Mouse (Mus musculus): ENCODE measurements around the gene B230118H07Rik.
A peak's percentile ranks its signal among the peaks of the same experiment; 100 is the strongest.
"Not testable (repeated sequence)": the region's sequence is repeated elsewhere in the genome, so short reads cannot be mapped to it uniquely, and the experiment has no call there.

Gene B230118H07Rik

DNA sequence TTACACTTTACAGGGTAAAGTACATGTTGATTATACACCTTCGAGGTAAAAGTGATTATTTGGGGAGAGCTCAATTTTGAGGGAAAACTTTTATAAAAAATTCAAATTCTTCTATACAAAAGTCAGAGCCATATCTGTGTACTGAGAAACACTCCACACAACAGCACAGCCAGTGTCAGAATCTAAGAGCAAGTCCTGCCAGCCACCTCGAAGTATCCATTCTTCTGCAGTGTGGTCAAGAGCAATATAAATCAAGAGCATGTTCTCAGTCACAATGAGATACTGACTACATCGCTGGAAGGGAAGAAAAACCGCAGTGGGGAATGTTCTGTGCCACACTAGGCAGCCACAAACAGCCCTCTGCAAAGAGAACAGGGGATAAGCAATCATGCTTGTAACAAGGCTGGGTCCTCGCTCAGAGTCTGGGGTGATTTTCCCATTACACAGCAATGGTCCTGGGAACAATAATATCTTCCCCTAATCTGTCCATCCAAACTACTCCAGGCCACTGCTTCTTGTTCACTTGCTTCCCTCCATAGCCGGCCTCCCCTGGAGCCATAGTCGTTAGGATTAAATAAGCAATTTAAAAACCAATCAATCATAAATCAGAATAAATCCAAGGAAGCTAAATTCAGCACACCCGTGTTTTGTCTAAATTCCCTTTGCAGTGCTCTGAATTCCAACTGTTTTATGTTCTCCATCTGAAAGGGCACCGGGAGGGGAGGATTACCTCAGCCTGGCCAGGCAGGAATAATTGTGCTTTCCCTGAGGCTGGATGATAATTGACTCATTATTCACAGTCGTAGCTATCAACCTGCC is 57.1 kb downstream of the B230118H07Rik start:
- no peak for DNase-seq (ENCODE audit: low read depth, low spot score)

DNA sequence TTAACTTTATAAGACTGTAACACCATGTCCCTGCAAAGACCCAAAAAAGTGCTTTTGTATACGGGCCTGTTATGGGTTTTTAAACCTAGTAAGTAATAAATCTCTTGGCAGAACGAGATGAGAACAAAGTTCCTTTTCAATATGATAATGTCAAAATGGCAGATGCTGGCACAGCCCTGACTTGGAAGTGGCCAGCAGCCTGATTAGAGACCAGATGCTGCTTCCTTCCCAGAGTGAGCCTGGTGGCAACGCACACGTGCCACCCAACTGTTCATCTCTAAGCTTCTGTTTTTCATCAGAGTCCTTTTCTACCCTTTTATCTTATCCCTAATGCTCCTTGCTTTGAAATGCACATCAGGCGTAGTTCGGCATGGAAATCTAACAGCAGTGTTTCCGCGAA is 58.0 kb downstream of the B230118H07Rik start:
- no peak for DNase-seq (ENCODE audit: low read depth, low spot score)

DNA sequence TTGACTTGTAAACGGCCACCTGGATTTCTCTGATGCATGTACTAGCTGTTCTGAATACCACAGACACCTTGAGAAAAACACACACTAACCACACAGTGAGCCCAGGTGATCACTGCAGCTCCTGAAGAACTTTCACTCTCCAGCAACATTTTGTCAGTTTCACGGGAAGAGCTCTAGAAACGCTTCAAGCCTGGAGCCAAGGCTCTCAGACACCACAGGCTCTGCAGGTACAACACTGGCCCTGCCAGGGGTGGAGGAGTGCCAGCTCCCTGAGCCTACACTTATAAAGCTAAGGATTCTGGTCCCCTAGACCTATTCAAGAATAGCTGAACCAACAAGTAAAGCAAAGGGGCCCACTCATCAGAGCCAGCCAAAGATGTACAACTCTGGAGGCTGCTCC is 67.9 kb downstream of the B230118H07Rik start:
- DNase-seq (ENCODE audit: low read depth, low spot score), result no peak

DNA sequence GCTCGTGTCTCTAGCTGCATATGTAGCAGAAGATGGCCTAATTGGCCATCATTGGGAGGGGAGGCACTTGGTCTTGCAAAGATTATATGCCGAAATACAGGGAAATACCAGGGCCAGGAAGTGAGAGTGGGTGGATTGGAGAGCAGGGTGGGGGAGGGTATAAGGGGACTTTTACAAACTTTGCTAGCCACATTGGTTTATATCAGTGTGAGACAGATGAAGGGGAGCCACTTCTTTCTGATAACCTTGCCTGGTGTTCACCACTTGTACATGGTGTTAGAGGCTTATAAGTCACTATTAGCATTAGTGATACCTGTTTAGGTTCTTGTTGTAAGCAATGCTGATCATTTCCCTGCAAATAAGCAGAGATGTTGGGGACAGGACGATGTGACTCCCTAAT is 68.4 kb downstream of the B230118H07Rik start:
- no peak for DNase-seq (ENCODE audit: low read depth, low spot score)

DNA sequence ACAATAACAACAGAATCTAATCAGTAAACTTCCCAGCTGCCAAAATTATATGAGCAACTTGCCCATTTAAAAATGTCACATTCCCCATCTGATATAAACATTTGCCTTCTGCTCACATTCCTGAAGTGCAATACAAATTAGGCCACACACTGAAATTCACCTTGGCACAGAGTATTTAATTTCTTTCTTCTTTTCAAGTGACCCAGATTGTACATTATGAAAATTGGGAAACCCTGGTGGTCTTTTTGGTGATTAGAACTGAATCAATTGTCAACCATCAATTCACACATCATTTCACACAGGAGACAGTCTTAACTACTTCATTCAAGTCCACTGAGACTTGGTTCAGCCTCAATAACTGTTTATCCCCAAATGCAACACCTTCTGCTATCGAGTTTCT is 68.9 kb downstream of the B230118H07Rik start:
- no peak for DNase-seq (ENCODE audit: low read depth, low spot score)

DNA sequence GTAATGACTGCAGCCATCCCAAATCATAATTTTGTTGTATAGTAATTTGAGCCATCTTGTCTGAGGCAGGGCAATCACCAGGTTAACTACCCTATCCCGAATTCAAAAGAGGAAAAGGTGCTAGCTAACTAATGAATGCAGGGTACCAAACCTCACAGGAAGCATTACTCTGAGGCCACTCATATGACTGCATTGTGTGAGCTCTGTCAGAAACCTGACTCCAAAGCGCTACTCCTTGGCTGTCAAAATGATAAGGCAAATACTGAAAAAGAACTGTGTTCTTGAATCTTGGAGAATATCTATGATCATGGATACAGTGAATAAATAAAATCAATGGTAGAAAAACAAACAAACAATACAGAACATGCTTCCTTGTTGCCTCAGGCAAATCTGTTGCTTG is 69.3 kb downstream of the B230118H07Rik start:
- DNase-seq (ENCODE audit: low read depth, low spot score), result no peak

DNA sequence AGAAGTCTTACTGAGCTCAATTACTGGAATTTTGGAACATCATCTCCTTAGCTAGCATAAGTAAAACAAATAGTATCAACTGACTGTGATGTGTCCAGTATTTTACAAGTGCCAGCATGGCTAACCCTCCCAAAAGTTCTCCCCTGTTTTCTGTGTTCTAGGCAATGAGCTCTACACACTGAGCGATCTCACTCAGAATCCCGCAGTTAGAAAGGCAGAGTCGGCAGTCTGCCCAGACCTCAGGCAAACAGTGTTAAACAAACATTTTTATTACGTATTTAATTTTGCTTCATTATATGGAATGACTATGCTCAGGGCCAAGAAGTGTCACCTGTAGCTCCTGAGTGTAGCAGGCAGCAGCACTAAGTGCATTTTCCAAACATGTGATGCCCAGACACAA is 72.1 kb downstream of the B230118H07Rik start:
- no peak for DNase-seq (ENCODE audit: low read depth, low spot score)

DNA sequence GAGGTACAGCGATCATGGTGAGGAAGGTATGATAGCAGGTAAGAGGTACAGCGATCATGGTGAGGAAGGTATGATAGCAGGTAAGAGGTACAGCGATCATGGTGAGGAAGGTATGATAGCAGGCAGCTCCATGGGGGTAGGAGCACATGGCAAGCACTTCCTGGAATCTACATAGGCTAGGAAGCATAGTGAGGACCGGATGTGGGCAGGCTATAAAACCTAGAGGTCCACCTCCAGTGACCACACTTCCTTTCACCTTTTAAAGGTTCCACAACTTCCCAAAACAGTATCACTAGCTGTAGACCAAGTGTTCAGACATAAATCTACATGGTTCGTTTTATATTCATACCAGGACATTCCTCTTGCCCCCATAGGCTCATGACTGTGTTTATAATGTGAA is 80.1 kb downstream of the B230118H07Rik start:
- no peak for DNase-seq (ENCODE audit: low read depth, low spot score)

DNA sequence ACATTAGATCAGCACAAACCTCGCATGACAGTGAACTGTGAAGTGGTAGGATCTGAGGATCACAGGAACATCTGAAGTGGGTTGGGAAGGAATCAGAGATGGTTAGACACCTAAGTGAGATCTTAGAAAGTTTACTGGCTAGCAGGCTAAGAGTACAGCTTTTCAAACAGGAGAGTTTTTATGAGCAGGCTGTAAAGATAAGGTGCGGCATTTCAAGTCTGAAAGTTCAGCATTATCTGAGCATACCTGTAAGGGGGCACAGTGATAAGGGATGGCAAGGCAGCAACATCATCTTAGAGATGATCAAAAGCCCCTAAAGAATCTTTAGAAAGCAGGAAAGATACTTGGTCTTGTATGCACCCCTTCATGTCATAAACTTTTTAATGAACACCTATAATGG is 81.8 kb downstream of the B230118H07Rik start:
- DNase-seq (ENCODE audit: low read depth, low spot score), result no peak

DNA sequence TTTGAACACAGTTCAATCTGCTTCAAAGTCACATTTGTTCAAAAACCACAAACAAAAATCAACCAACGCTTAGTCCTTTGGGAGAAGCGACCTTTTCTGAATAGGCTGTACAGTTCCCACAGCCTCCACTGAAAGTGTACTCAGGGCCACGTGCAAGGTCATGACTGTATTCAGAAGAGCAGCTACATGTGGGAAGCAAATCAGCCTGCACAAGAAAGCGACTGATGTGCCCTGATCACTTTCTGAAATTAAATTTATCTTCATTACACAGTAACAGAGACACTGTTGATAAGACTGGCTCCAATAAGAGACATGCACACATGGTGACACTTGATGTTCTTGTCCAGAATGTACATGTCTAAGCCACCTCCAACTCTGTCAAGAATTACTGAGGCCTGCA is 85.6 kb downstream of the B230118H07Rik start:
- DNase-seq (ENCODE audit: low read depth, low spot score), result no peak

DNA sequence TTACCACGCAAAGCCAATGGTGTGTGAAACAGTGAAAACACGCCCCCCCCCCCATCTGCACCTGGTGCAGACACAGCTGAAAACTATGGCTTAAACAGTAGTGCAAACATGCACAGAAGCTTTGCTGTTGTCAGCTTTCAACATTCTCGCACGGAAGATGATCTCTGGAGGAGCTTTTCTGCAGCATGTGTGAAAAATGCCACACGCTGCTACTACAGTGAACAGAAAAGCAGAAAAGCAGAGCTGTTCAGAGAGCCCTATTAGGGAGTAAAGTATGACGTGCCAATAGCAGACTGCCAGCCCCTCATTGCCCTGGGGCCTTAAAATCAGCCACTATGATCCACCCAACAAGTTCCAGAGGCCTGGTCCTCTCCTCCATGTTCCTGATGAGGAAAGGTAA is 86.1 kb downstream of the B230118H07Rik start:
- peak; percentile 11 for DNase-seq (ENCODE audit: low read depth, low spot score)

DNA sequence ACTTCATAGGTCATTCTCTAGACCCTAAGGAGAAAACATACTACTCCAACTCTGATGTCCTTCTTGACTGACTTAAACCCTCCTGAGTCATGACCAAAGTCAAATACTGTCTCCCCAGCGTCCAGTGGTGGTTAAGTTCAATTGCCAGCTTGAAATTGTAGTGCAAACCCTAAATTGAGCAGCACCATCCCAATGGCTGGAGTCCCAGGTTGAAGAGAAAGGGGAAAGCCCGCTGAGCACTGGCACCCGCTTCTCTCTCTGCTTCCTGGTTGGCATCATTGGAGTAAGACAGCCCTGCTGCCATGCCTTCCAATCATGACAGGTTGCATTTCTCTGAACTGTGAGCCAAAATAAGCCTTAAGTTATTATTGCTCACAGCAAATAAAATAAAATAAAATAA is 89.9 kb downstream of the B230118H07Rik start:
- no peak for DNase-seq (ENCODE audit: low read depth, low spot score)

DNA sequence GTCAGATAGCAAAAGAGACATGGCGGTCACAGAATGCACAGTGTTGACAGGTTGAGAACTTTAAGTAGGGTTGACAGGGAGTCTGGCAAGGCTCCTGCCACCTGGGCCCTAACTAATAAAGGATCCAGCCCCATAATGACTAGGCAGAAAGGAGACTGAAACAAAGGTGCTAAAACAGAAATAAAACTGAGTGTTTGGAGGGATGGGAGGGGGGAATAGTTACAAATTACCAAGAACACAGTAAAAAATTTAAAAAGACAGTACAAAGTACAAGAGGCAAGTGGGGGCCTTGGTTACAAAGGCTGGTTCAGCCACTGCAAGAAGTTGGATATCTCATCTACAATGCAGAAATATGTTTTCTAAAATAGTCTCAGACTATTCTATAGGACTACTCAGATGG is 93.4 kb downstream of the B230118H07Rik start:
- no peak for DNase-seq (ENCODE audit: low read depth, low spot score)

DNA sequence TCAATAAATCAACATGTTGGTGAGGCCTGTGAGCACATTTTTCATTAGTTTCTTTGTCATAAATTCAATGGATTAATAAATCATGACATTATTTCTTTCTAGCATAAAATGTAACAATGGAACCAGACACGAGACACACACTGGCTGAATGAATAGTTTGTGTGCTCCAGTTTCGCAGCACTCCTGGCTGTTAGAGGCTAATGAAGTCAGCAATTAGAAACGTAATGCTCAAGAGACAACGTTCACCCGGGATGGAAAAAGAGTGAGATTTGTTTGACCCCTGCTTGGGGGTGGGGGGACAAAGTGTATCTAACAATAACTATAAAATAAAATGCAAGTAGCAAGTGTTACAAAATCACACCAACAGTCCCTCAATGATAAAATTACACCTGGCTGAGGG is 95.5 kb downstream of the B230118H07Rik start:
- DNase-seq (ENCODE audit: low read depth, low spot score), result no peak

DNA sequence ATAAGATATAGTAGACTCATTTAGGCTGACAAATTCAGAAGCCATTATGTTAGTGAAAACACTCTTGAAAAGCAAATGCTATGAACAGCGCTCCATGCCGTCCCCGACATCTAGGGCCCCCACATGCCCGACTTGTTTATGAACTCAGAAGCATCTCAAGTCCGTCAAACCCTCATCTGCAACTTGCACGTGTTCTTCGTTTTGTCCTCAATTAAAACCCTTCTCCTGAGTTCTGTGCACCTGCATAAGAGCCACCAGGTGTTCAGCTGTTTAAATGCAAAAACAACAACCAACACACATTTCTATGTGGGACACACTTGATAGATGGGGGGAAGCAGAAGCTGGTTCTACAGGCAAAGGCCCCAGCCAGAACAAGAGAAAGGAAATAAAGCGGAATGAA is 97.0 kb downstream of the B230118H07Rik start:
- no peak for DNase-seq (ENCODE audit: low read depth, low spot score)

DNA sequence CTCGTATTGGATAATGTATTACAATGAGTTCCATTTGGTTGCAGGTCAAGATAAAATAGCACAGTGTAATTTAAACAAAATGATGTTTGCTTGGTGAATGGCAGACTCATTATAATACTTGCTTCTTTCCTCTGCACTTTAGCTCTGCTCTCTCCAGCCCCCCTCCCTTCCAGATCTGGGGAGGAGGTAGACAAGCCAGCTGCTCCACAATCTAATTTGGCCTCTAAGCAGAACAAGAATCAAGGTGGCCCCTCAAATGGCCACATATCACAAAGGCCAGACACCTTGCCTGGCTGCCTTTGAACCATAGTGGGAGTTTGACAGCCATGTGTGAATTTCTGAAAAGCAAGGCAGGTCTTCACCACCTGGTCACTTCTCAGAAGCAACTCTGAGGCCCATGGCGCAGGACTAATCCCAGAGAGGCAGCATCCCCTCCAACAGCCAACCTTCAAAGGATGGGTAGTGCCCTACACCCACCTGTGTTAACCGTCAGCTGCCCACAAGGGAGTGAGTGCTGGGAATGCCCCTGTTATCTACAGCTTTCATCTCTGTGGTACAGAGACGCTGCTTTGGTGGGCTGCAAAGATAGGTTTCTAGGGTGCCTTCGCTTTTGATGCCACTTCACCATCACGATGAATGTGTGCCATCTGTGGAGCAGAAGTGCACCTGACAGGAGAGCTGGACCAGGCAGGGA is 98.2 kb downstream of the B230118H07Rik start:
- DNase-seq (ENCODE audit: low read depth, low spot score), result no peak

DNA sequence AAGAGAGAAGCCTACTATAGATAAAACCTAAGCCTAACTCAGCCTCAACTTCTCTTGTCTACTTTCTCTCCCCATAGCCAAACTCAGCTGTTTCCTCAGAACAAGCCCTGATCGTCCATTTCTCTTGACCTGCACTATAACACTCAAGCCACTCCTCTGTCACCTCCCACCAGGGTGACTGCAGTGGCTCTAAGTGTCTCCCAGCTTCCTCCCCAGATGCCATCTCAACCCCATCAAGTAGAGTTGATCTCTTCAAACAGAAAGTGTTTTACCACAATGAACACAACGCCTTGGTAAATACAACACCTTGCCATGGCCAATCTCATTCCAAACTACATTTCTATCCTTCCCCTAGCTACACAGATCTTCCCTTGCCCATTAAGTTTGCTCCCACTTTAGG is 99.2 kb downstream of the B230118H07Rik start:
- DNase-seq (ENCODE audit: low read depth, low spot score), result no peak

DNA sequence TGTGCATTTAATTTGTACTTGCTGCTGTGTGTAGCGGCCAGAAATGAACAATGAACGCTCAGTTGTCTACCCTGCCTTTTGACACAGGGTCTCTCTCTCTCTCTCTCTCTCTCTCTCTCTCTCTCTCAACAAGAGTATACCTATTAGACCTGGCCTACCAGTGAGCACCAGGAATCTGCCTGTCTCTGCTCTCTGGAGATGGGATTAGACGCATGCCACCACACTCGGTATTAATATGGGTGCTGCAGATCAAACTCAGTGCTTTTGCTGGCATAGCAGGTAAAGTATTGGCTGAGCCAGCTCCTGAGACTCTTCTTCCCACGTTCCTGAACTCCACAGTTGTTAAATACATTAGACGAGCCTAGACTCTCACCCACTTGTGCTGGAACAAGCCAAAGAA is 100.5 kb downstream of the B230118H07Rik start:
- DNase-seq (ENCODE audit: low read depth, low spot score), result no peak

DNA sequence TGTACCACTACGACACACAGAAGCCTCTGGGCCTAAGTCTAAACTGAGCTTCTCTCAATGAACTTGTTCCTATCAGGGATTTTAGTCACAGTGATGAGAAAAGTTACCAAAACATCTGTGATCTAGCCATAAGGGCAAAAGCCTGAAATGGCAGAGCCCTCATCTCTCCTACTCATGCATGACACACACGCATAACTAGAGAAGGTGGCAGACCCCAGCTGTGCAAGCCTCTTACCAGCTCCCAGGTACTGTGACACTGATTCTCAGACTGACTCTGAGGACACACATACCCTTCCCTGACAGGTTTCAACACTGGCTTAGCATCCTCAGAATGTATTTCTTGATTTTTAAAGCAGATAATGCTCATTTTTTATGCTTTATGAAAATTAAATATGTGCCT is 103.7 kb downstream of the B230118H07Rik start:
- no peak for DNase-seq (ENCODE audit: low read depth, low spot score)

DNA sequence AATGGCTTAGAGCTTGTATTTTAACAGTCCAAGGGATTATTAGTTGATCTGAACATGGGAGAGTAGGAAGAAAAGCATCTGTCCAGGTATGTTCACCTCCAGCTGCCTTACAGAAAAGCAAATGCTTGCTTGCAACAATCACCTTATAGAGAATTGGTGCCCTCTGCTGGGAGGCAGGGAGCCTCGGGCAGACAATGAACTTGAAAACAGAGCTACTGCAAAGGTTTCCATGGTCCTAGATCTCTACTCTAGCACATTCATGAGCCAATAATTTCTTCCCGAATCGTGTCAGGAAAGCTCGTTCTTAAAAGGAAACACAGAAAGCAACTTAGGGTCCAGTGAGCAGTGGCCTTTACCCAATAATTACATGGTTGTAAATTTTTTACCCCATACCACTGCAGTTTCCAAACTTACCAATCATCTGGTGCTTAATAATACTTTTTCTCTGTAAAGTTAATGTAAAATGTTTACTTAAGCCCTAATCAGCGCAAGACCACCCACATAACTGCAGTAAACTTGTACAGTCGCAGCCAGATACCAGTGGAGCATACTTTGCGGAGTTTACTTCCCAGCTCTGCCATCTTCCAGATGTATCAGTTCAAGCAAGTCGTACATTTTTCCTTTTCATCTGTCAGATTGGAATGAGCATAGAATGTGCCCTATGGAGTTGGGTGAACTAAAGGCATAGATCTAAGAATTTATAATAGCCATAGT is 105.5 kb downstream of the B230118H07Rik start:
- no peak for DNase-seq (ENCODE audit: low read depth, low spot score)

DNA sequence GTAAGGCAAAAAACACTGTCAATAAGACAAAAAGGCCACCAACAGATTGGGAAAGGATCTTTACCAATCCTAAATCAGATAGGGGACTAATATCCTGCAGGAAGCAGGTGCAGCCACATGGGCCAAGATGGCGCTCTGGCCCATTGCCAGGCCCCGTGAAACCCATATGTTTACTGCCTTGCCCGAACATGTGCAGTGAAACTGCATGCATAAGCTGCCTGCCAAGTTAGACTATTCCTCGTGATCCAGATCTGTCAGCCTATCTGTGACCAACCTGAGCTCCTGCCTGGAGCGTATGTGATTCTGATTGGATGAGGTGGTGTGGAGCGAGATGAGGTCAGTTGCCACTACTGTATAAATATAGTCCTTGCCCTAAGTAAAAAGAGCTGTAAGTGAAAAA is 112.4 kb downstream of the B230118H07Rik start:
- DNase-seq (ENCODE audit: low read depth, low spot score), result not testable (repeated sequence)

DNA sequence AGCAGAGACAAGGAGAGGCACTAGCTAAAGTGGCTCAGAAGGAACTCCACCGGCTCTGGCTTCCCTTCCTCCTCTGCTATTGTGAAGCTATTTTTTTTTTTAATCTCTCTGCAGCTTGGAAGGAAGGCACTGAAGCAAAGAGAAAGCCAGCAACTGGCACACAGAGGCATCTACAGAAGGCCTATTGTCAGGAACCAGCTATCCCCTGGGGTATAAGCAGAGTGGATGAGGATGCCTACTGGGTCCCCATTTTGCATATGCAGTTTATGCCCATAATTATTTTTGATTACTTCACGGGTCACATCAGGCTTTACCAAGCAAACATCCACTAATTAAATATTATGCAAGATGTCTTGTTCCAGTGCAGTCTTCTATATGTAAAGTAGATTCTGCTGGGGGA is 115.6 kb downstream of the B230118H07Rik start:
- DNase-seq (ENCODE audit: low read depth, low spot score), result no peak

All from telencephalon, adult 2 months (tissue).